7 mouse cellular contexts compared by ENCODE assay signal in genomic region chr7:109082269-109083112, GRCm38 (mm10). TPM values are rescaled to one million over a fixed set of nuclear protein-coding genes. Genes with fewer than 3 reads are reported as not detected.
DNase-seq lines count a peak whose midpoint lies in the region; ATAC-seq and TF ChIP-seq lines count a peak whose summit lies in the region.

No protein-coding gene starts in this region.

- TF ChIP-seq POLR2A in kidney, adult 2 months (IDR thresholded peaks at IDR 0.05; ENCODE audit: low read depth, low read length): no peak

- DNase-seq in R1 (ENCODE audit: low read depth, low spot score): peak; percentile 56
- DNase-seq in adrenal gland, postnatal 25 days: peak; percentile 77
- DNase-seq in forebrain, postnatal 0 days: peak; percentile 1
- peak; percentile 16 for DNase-seq in kidney, adult 2 months
- DNase-seq in lung, postnatal 36 days: peak; percentile 12
- peak; percentile 38 for DNase-seq in stomach, postnatal 0 days (ENCODE audit: low spot score)
- DNase-seq in cerebellum, postnatal 10 days: no peak

- no peaks in the 10 kb centered on the region for H3K9me3 ChIP-seq in forebrain, postnatal 0 days (ENCODE audit: low read length)
- no peaks in the 10 kb centered on the region for H3K9me3 ChIP-seq in stomach, postnatal 0 days (ENCODE audit: control insufficient read depth, low read length)

- H3K27me3 ChIP-seq in forebrain, postnatal 0 days (ENCODE audit: insufficient read depth, low read length): 0 out of 2 replicates have a peak, but pooled peaks cover 6% of the 10 kb centered on the region
- no peaks in the 10 kb centered on the region for H3K27me3 ChIP-seq in kidney, adult 2 months (replicated peaks; ENCODE audit: control insufficient read depth, insufficient read depth, low read length)
- no peaks in the 10 kb centered on the region for H3K27me3 ChIP-seq in stomach, postnatal 0 days (ENCODE audit: control insufficient read depth, insufficient read depth, low read length)

- 11% methylated on average over 12 of the region's 12 CpGs for WGBS in forebrain, postnatal 0 days
- 22% methylated on average over 12 of the region's 12 CpGs for WGBS in kidney, adult 2 months
- 24% methylated on average over 12 of the region's 12 CpGs for WGBS in stomach, postnatal 0 days

- H3K4me3 ChIP-seq in forebrain, postnatal 0 days (ENCODE audit: low read depth, low read length): peak overlapping the region; percentile 78
- peak overlapping the region; percentile 37 for H3K4me3 ChIP-seq in kidney, adult 2 months (ENCODE audit: insufficient read depth, low read depth, low read length)
- peak overlapping the region; percentile 42 for H3K4me3 ChIP-seq in stomach, postnatal 0 days (ENCODE audit: low read depth, low read length)

- no peak for TF ChIP-seq EP300 in stomach, postnatal 0 days (optimal IDR thresholded peaks at IDR 0.05)

- TF ChIP-seq CTCF in forebrain, postnatal 0 days (IDR thresholded peaks at IDR 0.05; ENCODE audit: low read depth): no peak
- no peak for TF ChIP-seq CTCF in kidney, adult 2 months (conservative IDR thresholded peaks at IDR 0.05; ENCODE audit: insufficient read depth, insufficient read length, low read depth, low read length)
- no peak for TF ChIP-seq CTCF in stomach, postnatal 0 days (IDR thresholded peaks at IDR 0.05; ENCODE audit: low read depth)

- H3K4me1 ChIP-seq in forebrain, postnatal 0 days (ENCODE audit: insufficient read depth): peaks cover 11% of the 10 kb centered on the region
- no peaks in the 10 kb centered on the region for H3K4me1 ChIP-seq in kidney, adult 2 months (ENCODE audit: control insufficient read depth, insufficient read depth, low read length)
- H3K4me1 ChIP-seq in stomach, postnatal 0 days (replicated peaks; ENCODE audit: control insufficient read depth, insufficient read depth): no peaks in the 10 kb centered on the region

- H3K9ac ChIP-seq in forebrain, postnatal 0 days: peak overlapping the region; percentile 81
- H3K9ac ChIP-seq in stomach, postnatal 0 days (ENCODE audit: low read length): peak overlapping the region; percentile 38; the same call in 1 of the 2 replicates

- H3K36me3 ChIP-seq in forebrain, postnatal 0 days (ENCODE audit: insufficient read depth): no peaks in the 10 kb centered on the region
- H3K36me3 ChIP-seq in kidney, adult 2 months (ENCODE audit: control insufficient read depth, insufficient read depth, low read length): no peaks in the 10 kb centered on the region
- no peaks in the 10 kb centered on the region for H3K36me3 ChIP-seq in stomach, postnatal 0 days (ENCODE audit: control insufficient read depth, insufficient read depth, low read length)

- peak overlapping the region; percentile 62 for H3K27ac ChIP-seq in forebrain, postnatal 0 days (ENCODE audit: low read depth, low read length)
- H3K27ac ChIP-seq in kidney, adult 2 months (ENCODE audit: insufficient read depth, low read depth, low read length): no peak overlapping the region
- no peak overlapping the region for H3K27ac ChIP-seq in stomach, postnatal 0 days (replicated peaks)

- ATAC-seq in forebrain, postnatal 0 days: peak; percentile 35
- ATAC-seq in stomach, postnatal 0 days (ENCODE audit: low FRiP score, low TSS enrichment): no peak

- peak overlapping the region; percentile 60 for H3K4me2 ChIP-seq in forebrain, postnatal 0 days (ENCODE audit: low read depth)
- peak overlapping the region; percentile 63 for H3K4me2 ChIP-seq in stomach, postnatal 0 days (replicated peaks; ENCODE audit: low read depth)

RNA-seq across cellular contexts. Expression of gene Ric3, which starts 0.6 kb away (rescaled TPM):
- 31.9 and 37.8 TPM in 2 replicates for total RNA-seq in adrenal gland, postnatal 25 days (2021)
- 42.2 and 61.0 TPM in 2 replicates for total RNA-seq in forebrain, postnatal 0 days (2014; rRNA removed)
- polyA plus RNA-seq in forebrain, postnatal 0 days (2015; fragmentation: Nextera tagmentation; extraction: Ambion mirVana): 26.7 and 32.4 TPM in 2 replicates
- 0.63 and 0.79 TPM in 2 replicates for polyA plus RNA-seq in kidney, adult 2 months (2012; rRNA removed)
- 0.93 and 1.1 TPM in 2 replicates for polyA plus RNA-seq in stomach, postnatal 0 days (2015; fragmentation: Nextera tagmentation; extraction: Ambion mirVana)

Comparison
In these comparisons a context has a peak if more than half of its experiments do, and no peak if none do; other contexts are left out.
1. DNase-seq: peak in R1 (single experiment), adrenal gland, postnatal 25 days (single experiment), forebrain, postnatal 0 days (single experiment), kidney, adult 2 months (single experiment), lung, postnatal 36 days (single experiment) and stomach, postnatal 0 days (single experiment); none in cerebellum, postnatal 10 days (0 of 2).
2. RNA of gene Ric3, which starts 0.6 kb away (polyA plus RNA-seq): 26.7 to 32.4 TPM in forebrain, postnatal 0 days; 0.93 to 1.1 TPM in stomach, postnatal 0 days and 0.63 to 0.79 TPM in kidney, adult 2 months; every median in the first group is over 10 times any median in the second.
3. Peak in every context shown above with its lines, with median percentiles within 50 percentile points of each other: H3K4me3 ChIP-seq.